Mouse (Mus musculus): ENCODE measurements around the gene Zfp426.

The Zfp426 gene

GRCm38 (mm10) chr9:20459377-20460317 is 32.9 kb downstream of the Zfp426 start, which contains the start of gene Zfp26:
TSS of gene Zfp26 (minus strand) at chr9:20460162.
- DNase-seq (ENCODE audit: low read depth, low spot score) = peak; percentile 92

GRCm38 (mm10) chr9:20453647-20454046 is 38.9 kb downstream of the Zfp426 start:
- no peak for DNase-seq (ENCODE audit: low read depth, low spot score)

- DNase-seq (ENCODE audit: low read depth, low spot score) = no peak
Observed at GRCm38 (mm10) chr9:20451493-20451892, 41.1 kb downstream of the Zfp426 start.

- no peak for DNase-seq (ENCODE audit: low read depth, low spot score)
Observed at GRCm38 (mm10) chr9:20443183-20443783, 49.3 kb downstream of the Zfp426 start.

- DNase-seq (ENCODE audit: low read depth, low spot score) = no peak
Observed at GRCm38 (mm10) chr9:20430004-20430403, 62.5 kb downstream of the Zfp426 start.
